Mouse (Mus musculus) heart, adult 2 months (tissue): ENCODE results near the gene Nlk.

Experiments
- CTCF ChIP-seq: fragments of 200-600 bp; IDR thresholded peaks from 2 replicates; pipeline ENCODE4 v1.8.1; 2022; ENCODE audit warnings: antibody characterized with exemption, mild to moderate bottlenecking, moderate library complexity
- POLR2A ChIP-seq: fragments of 200-500 bp; IDR thresholded peaks from 2 replicates; pipeline ENCODE4 v1.6.1; 2011; ENCODE audit warnings: mild to moderate bottlenecking, low read depth, low read length, control low read depth; ENCODE audit not compliant: insufficient read depth

GRCm38 (mm10) chr11:78708642-78709041 lies 11.5 kb upstream of the Nlk start:
- TF ChIP-seq POLR2A (no peak), CTCF (no peak)
